ENCODE assay signal across 22 mouse cellular contexts in the genomic region with DNA sequence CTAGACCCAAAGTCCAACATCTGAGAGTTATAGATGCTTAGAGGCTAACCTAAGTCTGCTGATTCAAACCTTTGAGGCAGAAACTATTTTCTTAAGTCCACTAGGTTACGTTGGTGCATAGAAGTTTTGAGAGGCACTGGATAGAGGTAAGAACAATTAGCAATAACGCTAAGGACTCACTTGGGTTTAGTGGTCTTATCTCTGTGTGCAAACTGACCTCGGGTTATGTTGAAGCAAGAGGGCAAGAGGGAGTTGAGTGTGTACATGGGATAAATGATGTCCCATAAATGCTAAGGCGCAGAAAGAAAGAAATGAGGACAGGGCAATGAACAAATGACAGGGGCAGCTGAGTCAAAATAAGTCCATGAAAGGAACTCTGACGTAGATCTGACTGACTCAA. TPM values are rescaled to one million over a fixed set of nuclear protein-coding genes. Genes with fewer than 3 reads are reported as not detected.
DNase-seq lines count a peak whose midpoint lies in the region; ATAC-seq and TF ChIP-seq lines count a peak whose summit lies in the region.
"Had no signal": no experiment of that assay in that cellular context is flagged by ENCODE, and none has a peak within 500 bp of the region (broad histone marks: within the 10 kb centered on the region; RNA-seq: fewer than 3 reads in every experiment).

No protein-coding gene starts in this region.

- H3K36me3 ChIP-seq in heart, embryonic 10.5 days, result no peaks in the 10 kb centered on the region
- no peaks in the 10 kb centered on the region for H3K36me3 ChIP-seq in liver, embryonic 13.5 days
- no peaks in the 10 kb centered on the region for H3K36me3 ChIP-seq in liver, embryonic 12.5 days
- H3K36me3 ChIP-seq in lung, postnatal 0 days (ENCODE audit: insufficient read depth, low read length), result no peaks in the 10 kb centered on the region

- 0 out of 2 replicates have a peak, but pooled peaks have one; percentile 22 for TF ChIP-seq EP300 in lung, postnatal 0 days (IDR thresholded peaks at IDR 0.05)

- ATAC-seq in liver, embryonic 13.5 days (ENCODE audit: low read depth), result no peak
- no peak for ATAC-seq in liver, embryonic 12.5 days
- peak; percentile 73 for ATAC-seq in lung, postnatal 0 days
- ATAC-seq: activated CD4-positive, CD25-positive, alpha-beta regulatory T cell, adult 4 months; CD4-positive, CD25-positive, alpha-beta regulatory T cell, adult 4 months; Patski had no signal

- no peaks in the 10 kb centered on the region for H3K27me3 ChIP-seq in heart, embryonic 10.5 days (ENCODE audit: insufficient read depth, poor library complexity, severe bottlenecking)
- no peaks in the 10 kb centered on the region for H3K27me3 ChIP-seq in liver, embryonic 13.5 days
- H3K27me3 ChIP-seq in liver, embryonic 12.5 days (replicated peaks), result no peaks in the 10 kb centered on the region
- H3K27me3 ChIP-seq in lung, postnatal 0 days (replicated peaks; ENCODE audit: insufficient read depth, low read length), result no peaks in the 10 kb centered on the region
- H3K27me3 ChIP-seq: CH12.LX, Patski had no signal

- 74% methylated on average over 5 of the region's 5 CpGs for WGBS in heart, embryonic 10.5 days
- 37% methylated on average over 5 of the region's 5 CpGs for WGBS in liver, embryonic 13.5 days (ENCODE audit: insufficient replicate concordance)
- 49% methylated on average over 5 of the region's 5 CpGs for WGBS in liver, embryonic 12.5 days (ENCODE audit: insufficient replicate concordance)
- 56% methylated on average over 5 of the region's 5 CpGs for WGBS in lung, postnatal 0 days

- H3K4me1 ChIP-seq in heart, embryonic 10.5 days, result peaks cover 23% of the 10 kb centered on the region; the same call in 1 of the 2 replicates
- H3K4me1 ChIP-seq in liver, embryonic 13.5 days (replicated peaks), result peaks cover 73% of the 10 kb centered on the region
- peaks cover 65% of the 10 kb centered on the region for H3K4me1 ChIP-seq in liver, embryonic 12.5 days
- peaks cover 6% of the 10 kb centered on the region; the same call in 1 of the 2 replicates for H3K4me1 ChIP-seq in lung, postnatal 0 days (ENCODE audit: insufficient read depth, low read depth, low read length)

- H3K4me2 ChIP-seq in liver, embryonic 13.5 days, result no peak overlapping the region
- H3K4me2 ChIP-seq in liver, embryonic 12.5 days, result no peak overlapping the region
- H3K4me2 ChIP-seq in lung, postnatal 0 days (replicated peaks; ENCODE audit: low read depth, low read length), result no peak overlapping the region

- DNase-seq in heart, adult 11 months, result peak; percentile 10
- no peak for DNase-seq in heart, postnatal 14 days
- peak; percentile 19 for DNase-seq in heart, embryonic 10.5 days (ENCODE audit: low spot score)
- DNase-seq in heart, adult 8-10 months (ENCODE audit: low spot score), result no peak
- no peak for DNase-seq in liver, embryonic 13.5 days
- DNase-seq in lung, postnatal 0 days (ENCODE audit: low spot score), result peak; percentile 60
- no peak for DNase-seq in lung, postnatal 36 days
- DNase-seq: adrenal gland, adult 2 months; adrenal gland, adult 8-10 months; adrenal gland, postnatal 10 days; adrenal gland, postnatal 14 days; adrenal gland, postnatal 25 days; adrenal gland, postnatal 36 days; B cell, adult 2 months; cerebellum, adult 11 months; cerebellum, adult 11-12 months had no signal

- H3K9me3 ChIP-seq in heart, embryonic 10.5 days, result no peaks in the 10 kb centered on the region
- H3K9me3 ChIP-seq in liver, embryonic 13.5 days (replicated peaks), result no peaks in the 10 kb centered on the region
- no peaks in the 10 kb centered on the region for H3K9me3 ChIP-seq in liver, embryonic 12.5 days (replicated peaks)
- no peaks in the 10 kb centered on the region for H3K9me3 ChIP-seq in lung, postnatal 0 days (ENCODE audit: low read length)
- H3K9me3 ChIP-seq: G1E had no signal

- no peak overlapping the region for H3K4me3 ChIP-seq in heart, embryonic 10.5 days
- no peak overlapping the region for H3K4me3 ChIP-seq in liver, embryonic 13.5 days (replicated peaks)
- H3K4me3 ChIP-seq in liver, embryonic 12.5 days, result no peak overlapping the region
- H3K4me3 ChIP-seq in lung, postnatal 0 days (ENCODE audit: low read depth, low read length), result no peak overlapping the region

- no peak for TF ChIP-seq CTCF in lung, postnatal 0 days (IDR thresholded peaks at IDR 0.05)

- no peak overlapping the region for H3K9ac ChIP-seq in liver, embryonic 13.5 days
- H3K9ac ChIP-seq in liver, embryonic 12.5 days, result no peak overlapping the region
- H3K9ac ChIP-seq in lung, postnatal 0 days (replicated peaks; ENCODE audit: low read depth), result no peak overlapping the region

- no peak overlapping the region for H3K27ac ChIP-seq in heart, embryonic 10.5 days
- H3K27ac ChIP-seq in liver, embryonic 13.5 days, result peak overlapping the region; percentile 23; the same call in 1 of the 2 replicates
- H3K27ac ChIP-seq in liver, embryonic 12.5 days, result no peak overlapping the region
- no peak overlapping the region for H3K27ac ChIP-seq in lung, postnatal 0 days (ENCODE audit: low read length)

- intact Hi-C loops in heart, postnatal 14 days (cut with DNase I), result no loop called here

RNA-seq across cellular contexts. Expression of gene E130308A19Rik, which starts 23.1 kb away (rescaled TPM):
- total RNA-seq in heart, postnatal 14 days (2021), result 1 to 10 TPM; 7.8 to 9.5 TPM
- 31.0 and 37.3 TPM in 2 replicates for polyA plus RNA-seq in heart, embryonic 10.5 days (2016; fragmentation: Nextera tagmentation; extraction: Ambion mirVana)
- 1 to 10 TPM; 6.2 to 7.7 (median 7.2) TPM for total RNA-seq in heart, adult 8-10 months (2022)
- 8.1 and 9.5 TPM in 2 replicates for polyA plus RNA-seq in liver, embryonic 13.5 days (2015; fragmentation: Nextera tagmentation; extraction: Ambion mirVana)
- 12.8 and 14.8 TPM in 2 replicates for polyA plus RNA-seq in liver, embryonic 12.5 days (2016; fragmentation: Nextera tagmentation; extraction: Ambion mirVana)
- polyA plus RNA-seq in lung, postnatal 0 days (2015; fragmentation: Nextera tagmentation; extraction: Ambion mirVana), result 16.4 and 16.9 TPM in 2 replicates

Comparison
In these comparisons a context has a peak if more than half of its experiments do, and no peak if none do; other contexts are left out.
1. DNase-seq: peak in heart, adult 11 months (single experiment), heart, embryonic 10.5 days (single experiment) and lung, postnatal 0 days (single experiment); none in heart, postnatal 14 days (0 of 2), heart, adult 8-10 months (single experiment), liver, embryonic 13.5 days (single experiment) and lung, postnatal 36 days (single experiment).